Mouse (Mus musculus): ENCODE measurements around the gene G3bp1. TPM values are rescaled to one million over a fixed set of nuclear protein-coding genes. Genes with fewer than 3 reads are reported as not detected.
A peak's percentile ranks its signal among the peaks of the same experiment; 100 is the strongest.

The G3bp1 gene
- polyA plus RNA-seq, 1 experiment from 2014 or later: 239 TPM

GRCm38 (mm10) chr11:55517666-55518065, 48.2 kb downstream of the G3bp1 start:
- WGBS: 76% methylated on average over 5 of the region's 5 CpGs
- no peaks in the 10 kb centered on the region for H3K27me3 ChIP-seq
- H3K27ac ChIP-seq: no peak overlapping the region
- H3K9me3 ChIP-seq: no peaks in the 10 kb centered on the region
- no peak for ATAC-seq (ENCODE audit: low FRiP score)
- H3K36me3 ChIP-seq (replicated peaks): no peaks in the 10 kb centered on the region
- no peak overlapping the region for H3K9ac ChIP-seq
- H3K4me1 ChIP-seq: peaks cover 4% of the 10 kb centered on the region; the same call in 1 of the 2 replicates
- H3K4me2 ChIP-seq: no peak overlapping the region
- H3K4me3 ChIP-seq (replicated peaks): no peak overlapping the region

GRCm38 (mm10) chr11:55518806-55519674, 49.6 kb downstream of the G3bp1 start:
- Histone ChIP-seq H3K27ac (no peak overlapping the region), H3K9ac (no peak overlapping the region), H3K4me1 (peaks cover 4% of the 10 kb centered on the region; the same call in 1 of the 2 replicates), H3K9me3 (no peaks in the 10 kb centered on the region), H3K36me3 (replicated peaks) (no peaks in the 10 kb centered on the region), H3K27me3 (no peaks in the 10 kb centered on the region), H3K4me2 (0 out of 2 replicates have a peak overlapping the region, but pooled peaks have one; percentile 1), H3K4me3 (replicated peaks) (no peak overlapping the region)
- ATAC-seq (ENCODE audit: low FRiP score): peak; percentile 69
- 8% methylated on average over 9 of the region's 9 CpGs for WGBS

GRCm38 (mm10) chr11:55530741-55531140, 61.3 kb downstream of the G3bp1 start:
- Histone ChIP-seq H3K9ac (no peak overlapping the region), H3K27me3 (no peaks in the 10 kb centered on the region), H3K9me3 (no peaks in the 10 kb centered on the region), H3K4me2 (no peak overlapping the region), H3K4me3 (replicated peaks) (no peak overlapping the region), H3K4me1 (peaks cover 14% of the 10 kb centered on the region), H3K36me3 (replicated peaks) (no peaks in the 10 kb centered on the region), H3K27ac (no peak overlapping the region)
- WGBS: 89% methylated on average over 7 of the region's 7 CpGs
- ATAC-seq (ENCODE audit: low FRiP score): no peak

GRCm38 (mm10) chr11:55533378-55533777, 63.9 kb downstream of the G3bp1 start:
- Histone ChIP-seq H3K4me2 (no peak overlapping the region), H3K9me3 (no peaks in the 10 kb centered on the region), H3K36me3 (replicated peaks) (no peaks in the 10 kb centered on the region), H3K4me3 (replicated peaks) (no peak overlapping the region), H3K9ac (no peak overlapping the region), H3K27ac (no peak overlapping the region), H3K27me3 (no peaks in the 10 kb centered on the region), H3K4me1 (peaks cover 14% of the 10 kb centered on the region)
- ATAC-seq (ENCODE audit: low FRiP score): no peak
- 68% methylated on average over 5 of the region's 5 CpGs for WGBS

GRCm38 (mm10) chr11:55534766-55535165, 65.3 kb downstream of the G3bp1 start:
- no peak overlapping the region for H3K4me2 ChIP-seq
- no peaks in the 10 kb centered on the region for H3K36me3 ChIP-seq (replicated peaks)
- no peak overlapping the region for H3K4me3 ChIP-seq (replicated peaks)
- no peak for ATAC-seq (ENCODE audit: low FRiP score)
- 63% methylated on average over 2 of the region's 2 CpGs for WGBS
- H3K27ac ChIP-seq: no peak overlapping the region
- no peak overlapping the region for H3K9ac ChIP-seq
- H3K4me1 ChIP-seq: peaks cover 14% of the 10 kb centered on the region
- no peaks in the 10 kb centered on the region for H3K27me3 ChIP-seq
- no peaks in the 10 kb centered on the region for H3K9me3 ChIP-seq

GRCm38 (mm10) chr11:55542128-55542527, 72.6 kb downstream of the G3bp1 start:
- Histone ChIP-seq H3K9me3 (no peaks in the 10 kb centered on the region), H3K9ac (no peak overlapping the region), H3K27ac (no peak overlapping the region), H3K4me1 (no peaks in the 10 kb centered on the region), H3K4me3 (replicated peaks) (no peak overlapping the region), H3K36me3 (replicated peaks) (no peaks in the 10 kb centered on the region), H3K27me3 (no peaks in the 10 kb centered on the region), H3K4me2 (no peak overlapping the region)
- WGBS: 64% methylated on average over 7 of the region's 7 CpGs
- ATAC-seq (ENCODE audit: low FRiP score): no peak

GRCm38 (mm10) chr11:55542671-55543070, 73.2 kb downstream of the G3bp1 start:
- Histone ChIP-seq H3K36me3 (replicated peaks) (no peaks in the 10 kb centered on the region), H3K4me2 (no peak overlapping the region), H3K4me1 (no peaks in the 10 kb centered on the region), H3K27me3 (no peaks in the 10 kb centered on the region), H3K4me3 (replicated peaks) (no peak overlapping the region), H3K27ac (no peak overlapping the region), H3K9ac (no peak overlapping the region), H3K9me3 (no peaks in the 10 kb centered on the region)
- WGBS: 70% methylated on average over 4 of the region's 4 CpGs
- no peak for ATAC-seq (ENCODE audit: low FRiP score)

GRCm38 (mm10) chr11:55545690-55546089, 76.2 kb downstream of the G3bp1 start:
- no peaks in the 10 kb centered on the region for H3K27me3 ChIP-seq
- no peaks in the 10 kb centered on the region for H3K4me1 ChIP-seq
- H3K4me2 ChIP-seq: no peak overlapping the region
- H3K9ac ChIP-seq: no peak overlapping the region
- no peak for ATAC-seq (ENCODE audit: low FRiP score)
- no peak overlapping the region for H3K27ac ChIP-seq
- no peaks in the 10 kb centered on the region for H3K36me3 ChIP-seq (replicated peaks)
- 77% methylated on average over 1 of the region's 1 CpGs for WGBS
- H3K4me3 ChIP-seq (replicated peaks): no peak overlapping the region
- H3K9me3 ChIP-seq: no peaks in the 10 kb centered on the region

Small RNA genes lying within 50 kb of the gene (microRNA-seq; reads per million reads assigned to microRNA genes)
- gene Mir7652: not detected

Other genes with a start within 250 kb of the G3bp1 start
- gene Fat2, start 133.1 kb upstream of the G3bp1 start, polyA plus RNA-seq (2016; fragmentation: Nextera tagmentation; extraction: Ambion mirVana): 0.01 TPM in 2 replicates
- gene Sparc, start 46.5 kb upstream of the G3bp1 start, polyA plus RNA-seq (2016; fragmentation: Nextera tagmentation; extraction: Ambion mirVana): 329 and 395 TPM in 2 replicates
- 211 TPM in 2 replicates for gene Atox1, start 8.4 kb upstream of the G3bp1 start, polyA plus RNA-seq (2016; fragmentation: Nextera tagmentation; extraction: Ambion mirVana)
- not detected in 2 replicates for gene Glra1, start 138.5 kb downstream of the G3bp1 start, polyA plus RNA-seq (2016; fragmentation: Nextera tagmentation; extraction: Ambion mirVana)

Data from forebrain, embryonic 12.5 days (tissue).